Mouse (Mus musculus) kidney, adult 2 months (tissue): ENCODE measurements around the gene Gm21958. TPM values are rescaled to one million over a fixed set of nuclear protein-coding genes. Genes with fewer than 3 reads are reported as not detected.

Experiments
- DNase-seq: peaks from one replicate; pipeline ENCODE4 v3.0.0; 2021
- H3K27ac ChIP-seq: fragments of 200-500 bp; 2 replicates; pipeline ENCODE4 v1.5.1; 2012; ENCODE audit warnings: low read depth, low read length, control low read depth, inconsistent platforms; ENCODE audit not compliant: insufficient read depth
- H3K27me3 ChIP-seq: fragments of 200-500 bp; replicated peaks from 2 replicates; pipeline ENCODE4 v1.6.1; 2012; ENCODE audit warnings: mild to moderate bottlenecking, moderate library complexity, low read length, inconsistent platforms; ENCODE audit not compliant: control insufficient read depth, insufficient read depth
- H3K36me3 ChIP-seq: fragments of 200-500 bp; 2 replicates; pipeline ENCODE4 v1.6.1; 2012; ENCODE audit warnings: mild to moderate bottlenecking, moderate library complexity, low read length, inconsistent platforms; ENCODE audit not compliant: control insufficient read depth, insufficient read depth
- H3K4me1 ChIP-seq: fragments of 200-500 bp; 2 replicates; pipeline ENCODE4 v1.6.1; 2011; ENCODE audit warnings: low read length; ENCODE audit not compliant: control insufficient read depth, insufficient read depth
- H3K4me3 ChIP-seq: fragments of 200-500 bp; 2 replicates; pipeline ENCODE4 v1.5.1; 2011; ENCODE audit warnings: mild to moderate bottlenecking, low read depth, low read length, control low read depth; ENCODE audit not compliant: insufficient read depth
- CTCF ChIP-seq: fragments of 200-500 bp; conservative IDR thresholded peaks from 2 replicates; pipeline ENCODE4 v1.5.1; 2011; ENCODE audit warnings: low read depth, mild to moderate bottlenecking, control low read depth, low read length, moderate library complexity, mixed read lengths; ENCODE audit not compliant: insufficient read depth, insufficient read length
- POLR2A ChIP-seq: fragments of 200-500 bp; IDR thresholded peaks from one replicate; pipeline ENCODE4 v1.6.1; 2011; ENCODE audit warnings: low read depth, low read length, control low read depth
- WGBS: fragments of 180-500 bp; shearing (Covaris S2); methylation state at CpG from one replicate; pipeline ENCODE4 v1.1.7; 2018; 5-methylcytosine and 5-hydroxymethylcytosine counted together
- polyA plus RNA-seq: library from polyadenylated mRNA; depleted of rRNA; stranded (reverse); fragments of >200 nt; gene quantifications from 2 replicates; pipeline ENCODE4 v1.2.3, GENCODE M21; 2012

The Gm21958 gene
- polyA plus RNA-seq, 1 experiment, result not detected

GRCm38 (mm10) chr3:54753411-54753810, 39.3 kb upstream of the Gm21958 start:
- WGBS, result 76% methylated on average over 4 of the region's 4 CpGs
- TF ChIP-seq POLR2A (no peak), CTCF (no peak)
- no peaks in the 10 kb centered on the region for H3K27me3 ChIP-seq
- no peak overlapping the region for H3K27ac ChIP-seq
- DNase-seq, result no peak
- H3K36me3 ChIP-seq, result 0 out of 2 replicates have a peak, but pooled peaks cover 1% of the 10 kb centered on the region
- H3K4me3 ChIP-seq, result no peak overlapping the region
- no peaks in the 10 kb centered on the region for H3K4me1 ChIP-seq

DNA sequence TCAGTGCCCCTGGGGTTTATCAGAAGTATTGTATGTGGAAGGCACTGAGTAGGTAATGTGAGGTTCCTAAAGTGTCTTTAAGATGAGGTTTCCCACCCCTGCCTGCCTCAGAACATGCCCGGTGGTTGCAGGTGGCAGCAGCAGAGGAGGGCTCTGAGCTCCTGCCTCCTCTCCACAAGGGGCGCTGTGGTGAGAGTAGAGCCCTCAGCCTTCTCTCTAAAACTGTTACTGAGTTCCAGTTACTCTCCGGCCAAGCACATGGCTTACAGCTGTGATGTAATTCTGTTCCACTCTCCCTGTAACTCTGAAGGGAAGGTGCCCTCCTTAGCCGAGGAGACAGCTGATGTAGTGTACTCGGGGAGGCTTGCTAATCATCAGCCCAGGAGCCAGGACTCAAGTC, 31.6 kb upstream of the Gm21958 start:
- Histone ChIP-seq H3K4me3 (no peak overlapping the region), H3K36me3 (peaks cover 4% of the 10 kb centered on the region), H3K4me1 (no peaks in the 10 kb centered on the region), H3K27ac (no peak overlapping the region), H3K27me3 (no peaks in the 10 kb centered on the region)
- peak; percentile 15 for DNase-seq
- WGBS, result 53% methylated on average over 5 of the region's 5 CpGs
- TF ChIP-seq CTCF (peak; percentile 54), POLR2A (no peak)

DNA sequence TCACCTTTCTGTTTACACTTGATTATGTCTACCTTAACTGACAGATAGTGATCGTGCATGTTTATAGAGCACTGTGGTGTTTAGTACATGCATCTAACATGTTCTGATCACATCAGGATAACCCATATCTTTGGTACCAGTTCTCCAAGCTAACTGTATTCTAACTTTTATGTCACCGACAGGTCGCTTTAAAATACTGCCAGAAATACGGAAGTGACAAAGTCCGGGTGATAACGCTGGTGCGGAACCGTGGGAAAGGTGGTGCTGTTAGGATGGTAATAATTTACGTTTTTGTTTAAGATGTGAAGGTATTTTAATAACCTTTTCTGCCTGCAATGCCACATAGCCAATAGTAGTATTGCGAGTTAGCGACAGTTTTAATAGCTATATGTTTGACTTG, 27.8 kb upstream of the Gm21958 start:
- Histone ChIP-seq H3K4me3 (no peak overlapping the region), H3K4me1 (no peaks in the 10 kb centered on the region), H3K27me3 (no peaks in the 10 kb centered on the region), H3K36me3 (peaks cover 3% of the 10 kb centered on the region), H3K27ac (no peak overlapping the region)
- no peak for DNase-seq
- TF ChIP-seq POLR2A, result no peak
- no peak for TF ChIP-seq CTCF
- WGBS, result 96% methylated on average over 11 of the region's 11 CpGs

DNA sequence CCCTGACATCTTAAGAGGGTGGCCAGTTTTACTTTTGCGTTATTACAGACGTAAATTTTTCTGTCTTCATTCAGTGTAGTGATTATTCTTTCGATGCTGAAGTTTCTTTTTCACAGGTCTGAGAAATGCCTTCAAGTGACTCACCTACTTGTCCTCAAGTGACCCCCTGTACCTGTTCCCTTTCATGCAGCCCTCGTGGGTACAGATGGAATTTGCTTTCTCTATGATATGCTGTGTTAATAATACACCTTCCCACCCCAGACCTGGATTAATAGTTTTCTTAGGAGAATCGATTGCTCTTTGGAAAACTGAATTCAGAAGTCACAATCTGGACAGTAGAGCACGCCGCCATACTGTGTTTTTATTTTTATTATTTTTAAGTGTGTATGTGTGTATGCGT, 23.2 kb upstream of the Gm21958 start:
- H3K27me3 ChIP-seq, result no peaks in the 10 kb centered on the region
- no peak overlapping the region for H3K27ac ChIP-seq
- peaks cover 1% of the 10 kb centered on the region; the same call in 1 of the 2 replicates for H3K36me3 ChIP-seq
- peaks cover 8% of the 10 kb centered on the region; the same call in 1 of the 2 replicates for H3K4me1 ChIP-seq
- DNase-seq, result no peak
- 82% methylated on average over 8 of the region's 8 CpGs for WGBS
- TF ChIP-seq CTCF (no peak), POLR2A (no peak)
- no peak overlapping the region for H3K4me3 ChIP-seq

DNA sequence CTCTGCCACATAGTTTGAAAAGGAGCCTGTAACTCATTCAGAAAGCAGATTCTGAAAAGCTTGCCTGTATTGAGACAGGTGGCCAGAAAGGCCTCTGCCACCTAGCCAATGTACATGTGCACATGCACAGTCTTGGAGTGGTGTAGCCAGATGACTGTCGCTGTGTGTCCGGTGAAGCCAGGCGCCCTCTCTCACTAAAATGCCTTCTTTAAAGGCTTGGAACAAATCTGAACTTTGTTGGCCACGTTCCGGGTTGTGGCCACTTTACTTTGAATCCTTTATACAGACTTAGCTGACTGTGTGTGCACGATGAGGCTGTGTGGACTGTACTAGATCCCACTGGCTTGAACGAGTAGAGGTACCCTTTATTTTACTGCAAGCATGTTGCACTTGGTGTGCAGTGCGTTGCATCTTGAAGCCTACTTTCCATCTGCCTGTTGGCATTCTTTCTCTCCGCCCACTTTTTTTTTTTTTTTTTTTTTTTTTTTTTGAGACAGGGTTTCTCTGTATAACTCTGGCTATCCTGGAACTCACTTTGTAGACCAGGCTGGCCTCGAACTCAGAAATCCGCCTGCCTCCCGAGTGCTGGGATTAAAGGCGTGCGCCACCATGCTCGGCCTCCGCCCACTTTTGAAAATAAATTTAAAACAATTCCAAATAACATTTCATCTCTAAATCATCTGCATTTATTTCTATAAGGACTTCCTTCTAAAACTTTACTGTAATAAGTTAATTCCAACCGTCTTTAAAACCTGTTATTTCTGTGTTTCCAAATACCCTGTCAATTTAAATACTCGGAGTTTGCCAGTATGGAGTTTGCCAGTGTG, 22.2 kb upstream of the Gm21958 start:
- no peaks in the 10 kb centered on the region for H3K27me3 ChIP-seq
- peaks cover 8% of the 10 kb centered on the region; the same call in 1 of the 2 replicates for H3K4me1 ChIP-seq
- DNase-seq, result peak; percentile 32
- H3K27ac ChIP-seq, result no peak overlapping the region
- peak overlapping the region; percentile 86 for H3K4me3 ChIP-seq
- TF ChIP-seq CTCF (no peak), POLR2A (no peak)
- 49% methylated on average over 18 of the region's 18 CpGs for WGBS
- no peaks in the 10 kb centered on the region; the same call in 1 of the 2 replicates for H3K36me3 ChIP-seq

DNA sequence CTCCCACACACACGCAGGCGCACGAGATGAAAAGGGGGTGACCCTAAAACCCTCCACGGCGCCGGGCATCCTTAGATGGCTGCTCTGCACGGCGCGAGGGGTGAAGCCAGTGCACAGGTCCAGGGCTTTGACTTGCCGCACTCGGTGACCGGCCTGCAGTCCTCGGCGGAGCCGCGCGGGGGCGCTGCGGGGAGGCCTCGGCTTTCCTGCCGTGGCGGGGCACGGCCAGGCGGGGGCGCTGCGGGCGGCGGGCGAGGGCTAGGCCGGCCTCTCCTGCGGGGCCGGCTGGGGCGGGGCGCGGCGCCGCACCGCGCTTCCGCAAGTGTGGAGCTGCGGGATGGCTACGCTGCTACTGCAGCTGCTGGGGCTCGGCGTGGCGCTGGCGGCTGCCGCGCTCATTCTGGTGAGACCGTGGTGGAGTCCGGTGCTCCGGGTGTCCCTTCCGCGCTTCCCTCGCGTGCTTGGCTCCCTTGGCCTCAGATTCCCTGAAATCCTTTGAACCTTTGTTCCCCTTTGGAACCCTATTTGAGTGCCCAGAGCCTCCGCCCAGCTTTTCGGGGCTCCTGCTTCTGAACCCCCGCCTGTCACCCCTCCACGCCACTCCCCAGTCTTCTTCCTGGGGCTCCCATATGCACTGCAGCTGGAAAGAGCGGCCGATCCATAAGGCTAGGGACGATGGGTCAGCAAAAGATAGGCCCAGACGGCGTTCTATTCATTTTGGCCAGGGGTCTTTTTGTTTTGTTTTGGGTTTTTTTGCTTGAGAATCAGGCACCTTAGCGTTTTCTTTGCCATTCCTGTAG, 21.3 kb upstream of the Gm21958 start, which contains the start of the genes Exosc8 and Alg5:
Gene Exosc8, minus strand, starts transcription at position 147 of the 800 bp plus-strand sequence.
Gene Alg5, plus strand, starts transcription at position 293 of the 800 bp plus-strand sequence.
- DNase-seq, result peak; percentile 89
- WGBS, result under 1% methylated on average over 62 of the region's 65 CpGs
- Histone ChIP-seq H3K4me3 (peak within 1 kb of the TSS; percentile 86), H3K36me3 (no peaks in the 10 kb centered on the region; the same call in 1 of the 2 replicates), H3K27ac (peak within 1 kb of the TSS; percentile 97), H3K27me3 (no peaks in the 10 kb centered on the region), H3K4me1 (peaks cover 8% of the 10 kb centered on the region; the same call in 1 of the 2 replicates)
- peak; percentile 39 for TF ChIP-seq POLR2A
- peak; percentile 80 for TF ChIP-seq CTCF
